Mouse (Mus musculus) left cerebral cortex, postnatal 25 days (tissue): ENCODE results near the gene Gpr137. TPM values are rescaled to one million over a fixed set of nuclear protein-coding genes. Genes with fewer than 3 reads are reported as not detected.
A peak's percentile ranks its signal among the peaks of the same experiment; 100 is the strongest.

Source experiments
- DNase-seq, 2 experiments: peaks; one replicate each; pipeline ENCODE4 v3.0.0; 2022; ENCODE audit warnings: low spot score in 2 of 2, mixed read lengths in 1 of 2
- intact Hi-C: fragments of 180-260 bp; cut with DNase I; formaldehyde crosslinking; loops from one replicate; pipeline ENCODE4 v1.15.1; 2025
- total RNA-seq, 2 experiments: library from RNA; stranded (reverse); gene quantifications; 2 replicates each; pipeline ENCODE4 v1.2.3; 2021

Gpr137 gene
- total RNA-seq, 2 experiments from 2014 or later = 99.9 to 100 TPM

- intact Hi-C loops = loop anchor here (1.0 to 5.0 kb wide), 2 partner anchors 23 to 32 kb away; partner anchors contain the start of genes Bad and Gpr137
Measured at GRCm38 (mm10) chr19:6974211-6975205, 32.2 kb upstream of the Gpr137 start, which contains the start of gene Ppp1r14b. Ppp1r14b (plus strand) TSS chr19:6974968.

GRCm38 (mm10) chr19:6973581-6974190, 31.4 kb upstream of the Gpr137 start:
- intact Hi-C loops = loop anchor here (1.0 kb wide), 1 partner anchor 22 kb away; no protein-coding TSS in a partner anchor
- no peak for DNase-seq

More at GRCm38 (mm10) chr19:6974211-6975205, 32.2 kb upstream of the Gpr137 start, which contains the start of gene Ppp1r14b:
- peak; percentile 76 to 81 for DNase-seq

- intact Hi-C loops = no loop called here
- DNase-seq = no peak
Measured at GRCm38 (mm10) chr19:6972247-6972917, 30.1 kb upstream of the Gpr137 start.

- no peak for DNase-seq
- intact Hi-C loops = no loop called here
Measured at GRCm38 (mm10) chr19:6971644-6972043, 29.4 kb upstream of the Gpr137 start.

- no peak for DNase-seq
- intact Hi-C loops = no loop called here
Measured at GRCm38 (mm10) chr19:6970460-6971085, 28.3 kb upstream of the Gpr137 start.

GRCm38 (mm10) chr19:6969665-6970381, 27.5 kb upstream of the Gpr137 start:
- intact Hi-C loops = no loop called here
- DNase-seq = no peak

- no peak for DNase-seq
- intact Hi-C loops = no loop called here
Measured at GRCm38 (mm10) chr19:6969291-6969664, 27.0 kb upstream of the Gpr137 start.

- DNase-seq = no peak
- intact Hi-C loops = no loop called here
Measured at GRCm38 (mm10) chr19:6968491-6969271, 26.4 kb upstream of the Gpr137 start.

- intact Hi-C loops = no loop called here
- no peak for DNase-seq
Measured at GRCm38 (mm10) chr19:6956461-6956860, 14.2 kb upstream of the Gpr137 start.

GRCm38 (mm10) chr19:6955424-6955823, 13.1 kb upstream of the Gpr137 start:
- DNase-seq = no peak
- intact Hi-C loops = no loop called here

- intact Hi-C loops = no loop called here
- no peak for DNase-seq
Measured at GRCm38 (mm10) chr19:6954046-6954445, 11.8 kb upstream of the Gpr137 start.

- intact Hi-C loops = no loop called here
- DNase-seq = no peak
Measured at GRCm38 (mm10) chr19:6952712-6953037, 10.4 kb upstream of the Gpr137 start.

GRCm38 (mm10) chr19:6951994-6952711, 9.9 kb upstream of the Gpr137 start:
- peak; percentile 56 to 74 for DNase-seq
- intact Hi-C loops = loop anchor here (1.0 kb wide), 3 partner anchors 10 to 29 kb away; partner anchors contain the start of genes Gpr137 and Ppp1r14b

GRCm38 (mm10) chr19:6951381-6951968, 9.2 kb upstream of the Gpr137 start:
- peak; percentile 88 to 98 for DNase-seq
- intact Hi-C loops = loop anchor here (1.0 kb wide), 3 partner anchors 9 to 28 kb away; partner anchors contain the start of genes Gpr137 and Ppp1r14b

- intact Hi-C loops = loop anchor here (1.0 kb wide), 3 partner anchors 8 to 27 kb away; partner anchors contain the start of genes Gpr137 and Ppp1r14b
- DNase-seq = peak; percentile 45 to 77
Measured at GRCm38 (mm10) chr19:6950613-6951153, 8.4 kb upstream of the Gpr137 start.

- intact Hi-C loops = no loop called here
- no peak for DNase-seq
Measured at GRCm38 (mm10) chr19:6949951-6950350, 7.7 kb upstream of the Gpr137 start.

- intact Hi-C loops = no loop called here
- no peak for DNase-seq
Measured at GRCm38 (mm10) chr19:6949532-6949931, 7.3 kb upstream of the Gpr137 start.
